Mouse (Mus musculus) cerebellum, adult 9-11 months (tissue): ENCODE results near the gene Gm20388.
A peak's percentile ranks its signal among the peaks of the same experiment; 100 is the strongest.

Source experiments
- DNase-seq: peaks from one replicate; pipeline ENCODE4 v3.0.0; 2022

The Gm20388 gene

GRCm38 (mm10) chr8:123340071-123340470, 3429.4 kb downstream of the Gm20388 start:
- no peak for DNase-seq

GRCm38 (mm10) chr8:123341040-123342015, 3430.7 kb downstream of the Gm20388 start:
- DNase-seq, result no peak

GRCm38 (mm10) chr8:123342253-123342652, 3431.6 kb downstream of the Gm20388 start:
- DNase-seq, result no peak

DNA sequence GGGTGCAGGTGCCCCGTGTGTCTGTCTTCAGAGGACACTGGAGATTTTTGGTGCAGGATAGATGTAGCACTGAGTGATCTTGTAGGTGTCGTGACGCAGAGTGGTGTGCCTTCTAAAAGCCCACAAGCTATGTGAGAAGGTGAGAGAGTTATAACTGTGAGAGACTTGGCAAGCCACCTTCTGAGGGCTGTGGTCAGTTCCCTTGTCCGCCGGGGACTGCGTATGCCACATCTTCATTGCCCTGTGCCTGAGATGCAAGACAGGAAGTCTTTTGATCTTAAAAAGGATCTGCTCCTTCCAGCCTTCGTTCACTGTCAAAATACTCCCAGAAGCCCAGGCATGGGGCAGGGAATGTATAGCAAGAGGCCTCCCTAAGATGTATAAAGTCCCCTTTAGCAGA, 3432.3 kb downstream of the Gm20388 start:
- DNase-seq, result no peak

DNA sequence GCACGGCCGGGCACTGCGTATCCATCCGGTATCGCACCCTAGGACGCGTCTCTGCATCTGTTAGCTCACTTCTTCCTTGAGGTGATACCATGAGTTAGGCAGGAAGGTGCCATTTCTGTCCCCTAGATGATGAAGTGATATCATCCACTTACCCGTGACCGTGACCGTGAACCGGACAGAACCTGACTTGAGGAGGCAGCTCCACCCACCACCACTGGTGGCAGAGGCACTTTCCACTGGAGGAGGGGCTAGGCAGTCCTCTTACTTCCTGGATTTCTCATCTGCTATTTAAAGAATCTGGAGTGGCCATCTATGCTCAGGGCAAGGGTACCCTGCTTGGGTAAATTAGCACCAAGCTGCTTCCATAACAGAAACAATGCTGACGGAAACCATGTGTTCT, 3432.8 kb downstream of the Gm20388 start:
- no peak for DNase-seq

DNA sequence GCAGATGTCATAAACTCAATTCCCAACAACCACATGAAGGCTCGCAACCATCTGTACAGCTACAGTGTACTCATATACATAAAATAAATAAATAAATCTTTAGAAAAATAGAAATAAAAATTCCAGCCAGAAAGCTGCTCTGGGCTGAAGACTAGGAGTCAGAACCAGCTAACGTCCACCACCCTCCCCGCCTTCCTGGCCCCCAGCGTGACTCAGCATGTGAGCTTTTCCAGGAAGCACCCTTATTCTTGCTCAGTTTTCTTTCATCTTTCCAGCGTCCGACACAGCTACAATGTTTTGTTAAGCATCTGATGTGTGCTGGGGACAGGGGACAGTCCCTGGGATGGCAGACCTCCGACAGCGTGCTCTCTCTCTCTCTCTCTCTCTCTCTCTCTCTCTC, 3434.5 kb downstream of the Gm20388 start:
- no peak for DNase-seq

- no peak for DNase-seq
These were observed 3435.2 kb downstream of the Gm20388 start for GRCm38 (mm10) chr8:123345856-123346255.

DNA sequence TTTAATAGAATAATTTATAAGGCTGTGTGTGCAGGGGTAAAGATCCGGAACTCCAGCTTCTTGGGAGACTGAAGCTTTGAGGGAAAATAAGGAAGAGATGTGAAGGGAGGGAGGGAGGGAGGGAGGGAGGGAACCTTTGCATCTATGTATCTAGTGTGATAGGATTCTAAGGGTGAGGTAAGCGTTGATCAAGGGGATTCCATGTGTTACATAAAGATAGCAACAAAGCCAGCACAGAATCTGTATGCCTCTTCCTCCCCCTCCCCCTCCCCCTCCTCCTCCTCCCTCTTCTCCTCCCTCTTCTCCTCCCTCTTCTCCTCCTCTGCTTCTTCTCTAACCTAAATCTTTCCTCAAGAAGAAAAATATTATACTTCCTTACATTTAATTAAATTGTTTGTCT, 3436.7 kb downstream of the Gm20388 start:
- DNase-seq, result no peak

GRCm38 (mm10) chr8:123348237-123348843, 3437.7 kb downstream of the Gm20388 start:
- DNase-seq, result no peak

DNA sequence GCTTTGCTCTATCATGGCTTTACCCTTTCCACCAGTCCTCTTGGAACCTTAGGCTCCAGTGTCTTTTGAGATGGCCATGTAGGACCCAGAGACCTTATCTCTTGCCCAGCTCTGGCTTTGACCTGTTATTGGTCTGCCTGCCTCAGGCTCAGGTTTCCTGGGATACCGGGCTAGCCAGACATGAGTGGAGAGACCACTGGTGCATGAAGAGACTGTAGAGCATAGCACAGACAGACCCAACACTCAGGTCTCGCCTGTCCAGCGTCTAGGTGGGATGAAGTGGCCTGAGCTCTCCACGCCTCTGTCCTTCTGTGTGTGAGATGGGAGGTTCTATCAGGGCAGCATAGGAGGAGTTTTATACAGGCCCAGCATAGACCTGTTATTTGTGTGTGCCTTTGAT, 3438.4 kb downstream of the Gm20388 start:
- DNase-seq, result no peak

- DNase-seq, result no peak
These were observed 3441.5 kb downstream of the Gm20388 start for GRCm38 (mm10) chr8:123352118-123352517.

- DNase-seq, result no peak
These were observed 3442.1 kb downstream of the Gm20388 start for GRCm38 (mm10) chr8:123352786-123353185.

DNA sequence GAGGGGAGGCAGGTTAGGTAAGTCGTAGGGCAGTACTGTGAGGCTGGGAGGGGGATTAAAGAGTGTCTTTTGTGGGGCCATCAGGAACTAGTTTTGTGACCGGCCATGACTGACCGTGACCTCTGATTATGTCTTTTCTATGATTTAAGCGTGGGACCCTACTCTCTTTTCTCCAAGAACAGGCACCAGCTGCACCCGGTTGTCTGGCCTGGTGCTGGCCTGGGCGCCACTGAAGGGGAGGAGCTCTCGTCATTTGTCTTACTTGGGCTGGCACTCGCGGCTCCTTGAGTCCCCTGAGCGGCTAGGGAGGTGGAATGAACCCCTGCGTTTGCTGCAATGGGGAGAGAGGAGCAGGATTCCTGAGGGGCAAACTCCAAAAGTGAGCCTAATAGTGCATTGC, 3442.6 kb downstream of the Gm20388 start:
- no peak for DNase-seq

GRCm38 (mm10) chr8:123361082-123361739, 3450.6 kb downstream of the Gm20388 start:
- peak; percentile 69 for DNase-seq

DNA sequence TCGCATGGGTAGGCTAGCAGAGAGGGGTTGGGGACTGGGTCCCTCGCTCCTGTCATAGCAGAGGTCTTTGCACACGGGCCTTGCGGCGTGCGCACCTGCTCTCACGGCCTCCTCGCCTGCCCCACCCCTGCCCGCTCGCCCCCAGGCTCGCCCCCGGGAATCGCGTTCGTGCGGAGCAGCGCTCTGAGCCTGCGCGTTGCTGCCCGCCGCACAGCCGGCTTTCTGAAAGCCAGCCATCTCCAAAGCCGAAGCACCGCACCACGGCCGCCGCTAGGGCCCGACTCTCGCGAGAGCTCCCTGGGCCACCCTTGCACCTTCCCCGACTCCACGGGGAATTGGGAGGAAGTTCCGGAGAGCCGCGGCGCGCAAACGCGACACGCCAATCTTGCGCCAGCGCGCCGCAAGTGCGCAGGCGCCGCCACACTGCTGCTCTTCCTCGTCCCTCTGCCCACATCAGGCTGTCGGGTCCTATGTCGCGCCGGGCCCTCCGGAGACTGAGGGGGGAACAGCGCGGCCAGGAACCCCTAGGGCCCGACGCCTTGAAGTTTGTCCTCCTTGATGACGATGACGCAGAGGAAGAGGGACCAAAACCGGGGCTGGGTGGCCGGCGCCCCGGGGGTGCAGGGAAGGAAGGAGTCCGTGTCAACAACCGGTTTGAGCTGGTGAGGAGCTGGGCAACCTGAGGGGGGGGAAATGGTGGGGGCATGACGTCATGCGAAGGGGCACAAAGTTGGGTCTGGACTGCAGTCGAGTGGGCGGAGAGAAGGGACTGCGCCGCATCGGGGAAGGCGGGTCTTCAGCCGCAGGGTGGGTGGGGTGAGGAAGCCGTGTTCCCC, 3463.0 kb downstream of the Gm20388 start, which contains the start of gene Tcf25:
TSS of gene Tcf25 (plus strand) at position 351 of the 836 bp plus-strand sequence.
- peak; percentile 98 for DNase-seq

GRCm38 (mm10) chr8:123374239-123374578, 3463.6 kb downstream of the Gm20388 start:
- DNase-seq, result peak; percentile 92

DNA sequence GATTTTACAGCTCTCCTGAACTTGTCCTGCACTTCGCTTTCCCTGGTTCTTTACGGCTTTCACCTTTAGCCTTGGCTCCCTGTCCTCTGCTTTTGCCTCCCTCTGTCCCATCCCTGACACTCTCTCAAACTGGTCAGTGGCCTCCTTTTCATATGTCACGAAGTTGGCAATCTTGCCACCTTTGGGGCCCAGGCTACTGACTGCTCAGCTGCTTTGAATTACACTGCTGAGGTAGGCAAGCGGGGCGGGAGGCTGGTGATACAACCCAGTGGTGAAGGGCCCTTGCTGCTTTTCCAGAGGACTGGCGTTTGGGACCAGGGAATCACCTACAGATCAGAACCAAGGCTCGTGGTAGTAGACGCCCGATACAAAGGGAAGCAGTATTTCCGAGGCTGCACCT, 3465.1 kb downstream of the Gm20388 start:
- DNase-seq, result no peak

- DNase-seq, result no peak
These were observed 3465.5 kb downstream of the Gm20388 start for GRCm38 (mm10) chr8:123376106-123376505.

DNA sequence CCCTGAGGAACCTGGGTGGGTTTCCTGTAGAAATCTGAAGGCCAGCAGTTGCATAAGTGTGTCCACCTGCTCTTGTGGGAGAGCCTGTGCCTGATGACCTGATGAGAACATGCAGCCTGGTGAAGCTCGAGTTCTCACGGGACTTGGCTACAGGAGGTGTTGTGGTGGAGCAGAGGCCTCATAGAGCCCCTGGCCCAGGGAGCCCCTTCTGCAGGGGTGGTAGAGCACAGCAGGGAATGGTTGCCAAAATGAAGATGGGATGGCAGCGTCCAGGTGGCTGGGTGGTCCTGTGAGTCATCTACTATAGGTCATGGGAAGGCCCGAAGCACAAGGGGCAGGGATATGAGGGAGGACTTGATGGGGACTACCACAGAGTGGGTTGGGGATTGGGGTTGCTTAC, 3471.1 kb downstream of the Gm20388 start:
- DNase-seq, result no peak

DNA sequence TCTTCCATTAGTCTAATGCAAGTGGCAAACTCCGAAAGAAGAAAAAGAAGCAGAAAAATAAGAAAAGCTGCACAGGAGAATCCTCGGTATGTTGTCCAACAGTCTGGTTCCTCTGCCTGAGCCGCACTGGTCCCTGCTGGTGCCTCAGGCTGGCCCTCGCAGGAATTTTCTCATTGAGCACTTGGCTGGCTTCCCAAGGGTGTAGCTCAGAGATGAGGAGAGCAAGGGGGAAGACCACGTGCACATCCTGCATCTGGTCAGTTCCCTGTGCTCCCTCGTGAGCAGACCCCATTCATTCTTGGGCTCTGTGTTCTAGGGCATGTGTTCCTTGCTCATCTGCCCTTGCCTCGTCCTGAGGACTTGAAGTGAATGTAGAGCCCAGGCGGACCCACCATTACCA, 3471.9 kb downstream of the Gm20388 start:
- no peak for DNase-seq

- DNase-seq, result no peak
These were observed 3474.4 kb downstream of the Gm20388 start for GRCm38 (mm10) chr8:123384883-123385540.

- no peak for DNase-seq
These were observed 3476.4 kb downstream of the Gm20388 start for GRCm38 (mm10) chr8:123387041-123387440.
